Comparison of ENCODE assay signal across 11 mouse cellular contexts in genomic region chr7:139235651-139236358, GRCm38 (mm10). TPM values are rescaled to one million over a fixed set of nuclear protein-coding genes. Genes with fewer than 3 reads are reported as not detected.
A peak's percentile ranks its signal among the peaks of the same experiment; 100 is the strongest.
DNase-seq lines count a peak whose midpoint lies in the region; ATAC-seq lines count a peak whose summit lies in the region.
"Had no signal": no experiment of that assay in that cellular context is flagged by ENCODE, and none has a peak within 500 bp of the region (broad histone marks: within the 10 kb centered on the region; RNA-seq: fewer than 3 reads in every experiment).

No protein-coding gene starts in this region.

- H3K9ac ChIP-seq in intestine, embryonic 16.5 days (ENCODE audit: low read depth, low read length), result no peak overlapping the region

- peaks cover 22% of the 10 kb centered on the region for H3K4me1 ChIP-seq in intestine, embryonic 16.5 days (ENCODE audit: control insufficient read depth, insufficient read depth, low read length)

- H3K27me3 ChIP-seq in intestine, embryonic 16.5 days (replicated peaks; ENCODE audit: control insufficient read depth, insufficient read depth, low read length), result no peaks in the 10 kb centered on the region

- peak; percentile 49 for DNase-seq in heart, adult 8-10 months (ENCODE audit: low spot score)
- DNase-seq in heart, postnatal 36 days, result no peak
- DNase-seq in 416B (ENCODE audit: low read depth), result peak; percentile 22
- peak; percentile 60 for DNase-seq in adrenal gland, postnatal 14 days
- DNase-seq in T-cell, adult 2 months (ENCODE audit: low spot score), result no peak
- no peak for DNase-seq in layer of hippocampus, adult 8-10 months (ENCODE audit: low spot score in 2 of 2)

- 79% methylated on average over 12 of the region's 12 CpGs for WGBS in intestine, embryonic 16.5 days

- peak overlapping the region; percentile 93 for H3K27ac ChIP-seq in intestine, embryonic 16.5 days (ENCODE audit: low read length)

- intact Hi-C loops in heart, postnatal 36 days (cut with DNase I), result no loop called here

- no peaks in the 10 kb centered on the region for H3K9me3 ChIP-seq in intestine, embryonic 16.5 days (ENCODE audit: control insufficient read depth, low read length)
- H3K9me3 ChIP-seq: hindbrain, embryonic 10.5 days had no signal

- no peaks in the 10 kb centered on the region for H3K36me3 ChIP-seq in intestine, embryonic 16.5 days (ENCODE audit: control insufficient read depth, insufficient read depth, low read length)
- H3K36me3 ChIP-seq: hindbrain, embryonic 10.5 days had no signal

- ATAC-seq in intestine, embryonic 16.5 days, result no peak
- ATAC-seq in cerebellum, adult (ENCODE audit: insufficient number of reproducible peaks, low FRiP score, low TSS enrichment), result no peak

- H3K4me2 ChIP-seq in intestine, embryonic 16.5 days (ENCODE audit: low read depth, low read length), result no peak overlapping the region

- no peak overlapping the region for H3K4me3 ChIP-seq in intestine, embryonic 16.5 days (ENCODE audit: low read length)
- H3K4me3 ChIP-seq: hindbrain, embryonic 10.5 days had no signal

RNA-seq across cellular contexts. Expression of gene Pwwp2b, which starts 12.5 kb away (rescaled TPM):
- total RNA-seq in heart, adult 8-10 months (2022), result 10 to 100 TPM in 2 of 4 experiments, 1 to 10 TPM in 2; 8.1 to 12.5 (median 10.0) TPM
- 1 to 10 TPM; 9.5 to 9.7 TPM for total RNA-seq in heart, postnatal 36 days (2021)
- 10.9 and 11.2 TPM in 2 replicates for total RNA-seq in adrenal gland, postnatal 14 days (2021)
- polyA plus RNA-seq in intestine, embryonic 16.5 days (2015; fragmentation: Nextera tagmentation; extraction: Ambion mirVana), result 24.3 and 26.1 TPM in 2 replicates
- 10 to 100 TPM; 26.9 to 37.1 (median 32.1) TPM for total RNA-seq in layer of hippocampus, adult 8-10 months (2022)

RNA-seq across cellular contexts. Expression of gene Stk32c, which starts 22.7 kb away (rescaled TPM):
- total RNA-seq in heart, adult 8-10 months (2022), result under 1 TPM; 0.41 to 0.92 (median 0.43) TPM
- total RNA-seq in heart, postnatal 36 days (2021), result under 1 TPM; 0.60 to 0.86 TPM
- 2.7 and 3.9 TPM in 2 replicates for total RNA-seq in adrenal gland, postnatal 14 days (2021)
- polyA plus RNA-seq in intestine, embryonic 16.5 days (2015; fragmentation: Nextera tagmentation; extraction: Ambion mirVana), result 0.10 and 0.15 TPM in 2 replicates
- 10 to 100 TPM; 81.3 to 94.0 (median 88.8) TPM for total RNA-seq in layer of hippocampus, adult 8-10 months (2022)
- total RNA-seq: MEL had no signal
- polyA plus RNA-seq: liver, embryonic 16.5 days had no signal

RNA-seq across cellular contexts. Expression of gene Lrrc27, which starts 23.0 kb away (rescaled TPM):
- 10 to 100 TPM; 15.6 to 18.8 (median 16.4) TPM for total RNA-seq in heart, adult 8-10 months (2022)
- total RNA-seq in heart, postnatal 36 days (2021), result 10 to 100 TPM; 17.0 to 22.3 TPM
- total RNA-seq in adrenal gland, postnatal 14 days (2021), result 3.8 and 3.9 TPM in 2 replicates
- polyA plus RNA-seq in intestine, embryonic 16.5 days (2015; fragmentation: Nextera tagmentation; extraction: Ambion mirVana), result 4.0 and 4.4 TPM in 2 replicates
- 1 to 10 TPM; 4.6 to 7.3 (median 6.5) TPM for total RNA-seq in layer of hippocampus, adult 8-10 months (2022)

Comparison
In these comparisons a context has a peak if more than half of its experiments do, and no peak if none do; other contexts are left out.
1. DNase-seq: peak in heart, adult 8-10 months (single experiment), 416B (single experiment) and adrenal gland, postnatal 14 days (single experiment); none in heart, postnatal 36 days (0 of 2), T-cell, adult 2 months (single experiment) and layer of hippocampus, adult 8-10 months (0 of 2).
2. RNA of gene Stk32c, which starts 22.7 kb away (total RNA-seq): 81.3 to 94.0 TPM in layer of hippocampus, adult 8-10 months; 2.7 to 3.9 TPM in adrenal gland, postnatal 14 days, 0.60 to 0.86 TPM in heart, postnatal 36 days and 0.41 to 0.92 TPM in heart, adult 8-10 months; every median in the first group is over 10 times any median in the second.